Mouse (Mus musculus) hindbrain, postnatal 0 days (tissue): ENCODE results near the gene 4921517D22Rik. TPM values are rescaled to one million over a fixed set of nuclear protein-coding genes. Genes with fewer than 3 reads are reported as not detected.

Source experiments
- ATAC-seq: fragments of 200-750 bp; cut with Nextera tagmentation; 2 replicates; pipeline ENCODE4 v1.8.0; 2017; ENCODE audit warnings: mild to moderate bottlenecking, moderate TSS enrichment, moderate library complexity
- DNase-seq: peaks from one replicate; pipeline ENCODE4 v3.0.0-alpha.2; 2015; ENCODE audit warnings: low spot score
- H3K27ac ChIP-seq: fragments of 300-500 bp; sonication (generic); 2 replicates; pipeline ENCODE4 v1.5.1; 2014; ENCODE audit warnings: mild to moderate bottlenecking
- H3K27me3 ChIP-seq: fragments of 300-500 bp; sonication (generic); 2 replicates; pipeline ENCODE4 v1.6.1; 2014; ENCODE audit warnings: low read length, mixed read lengths; ENCODE audit not compliant: insufficient read depth
- H3K36me3 ChIP-seq: fragments of 300-500 bp; sonication (generic); 2 replicates; pipeline ENCODE4 v1.6.1; 2014; ENCODE audit warnings: low read length, mixed read lengths; ENCODE audit not compliant: insufficient read depth
- H3K4me1 ChIP-seq: fragments of 300-500 bp; sonication (generic); 2 replicates; pipeline ENCODE4 v1.6.1; 2014; ENCODE audit warnings: antibody characterized with exemption, low read length, mixed read lengths; ENCODE audit not compliant: insufficient read depth
- H3K4me2 ChIP-seq: fragments of 300-500 bp; sonication (generic); 2 replicates; pipeline ENCODE4 v1.6.1; 2014; ENCODE audit warnings: low read depth, mild to moderate bottlenecking, low read length, moderate library complexity, mixed read lengths
- H3K4me3 ChIP-seq: fragments of 300-500 bp; sonication (generic); 2 replicates; pipeline ENCODE4 v1.5.1; 2014; ENCODE audit warnings: low read length
- H3K9ac ChIP-seq: fragments of 300-500 bp; sonication (generic); replicated peaks from 2 replicates; pipeline ENCODE4 v1.6.1; 2014; ENCODE audit warnings: mild to moderate bottlenecking, low read length, moderate library complexity, mixed read lengths
- H3K9me3 ChIP-seq: fragments of 300-500 bp; sonication (generic); 2 replicates; pipeline ENCODE4 v1.6.1; 2016; ENCODE audit warnings: low read length, mixed read lengths
- CTCF ChIP-seq: IDR thresholded peaks from 2 replicates; pipeline ENCODE4 v1.5.1; 2016; ENCODE audit warnings: antibody characterized with exemption, control low read depth, low read depth
- WGBS: fragments of 180-500 bp; shearing (Covaris S2); extraction: QIAGEN DNeasy Blood & Tissue Kit; methylation state at CpG from one replicate; pipeline ENCODE4 v1.1.7; 2014; 5-methylcytosine and 5-hydroxymethylcytosine counted together
- polyA plus RNA-seq: library from polyadenylated mRNA; unstranded; fragments of >200 nt; fragmentation: Nextera tagmentation; extraction: Ambion mirVana; gene quantifications from 2 replicates; pipeline ENCODE4 v1.2.1, GENCODE M21; 2015
- total RNA-seq: library from RNA; depleted of rRNA; stranded (reverse); fragments of >200 nt; gene quantifications from 2 replicates; pipeline ENCODE4 v1.2.3, GENCODE M21; 2014

4921517D22Rik gene
- total and polyA plus RNA-seq, 2 experiments from 2014 or later = not detected

DNA sequence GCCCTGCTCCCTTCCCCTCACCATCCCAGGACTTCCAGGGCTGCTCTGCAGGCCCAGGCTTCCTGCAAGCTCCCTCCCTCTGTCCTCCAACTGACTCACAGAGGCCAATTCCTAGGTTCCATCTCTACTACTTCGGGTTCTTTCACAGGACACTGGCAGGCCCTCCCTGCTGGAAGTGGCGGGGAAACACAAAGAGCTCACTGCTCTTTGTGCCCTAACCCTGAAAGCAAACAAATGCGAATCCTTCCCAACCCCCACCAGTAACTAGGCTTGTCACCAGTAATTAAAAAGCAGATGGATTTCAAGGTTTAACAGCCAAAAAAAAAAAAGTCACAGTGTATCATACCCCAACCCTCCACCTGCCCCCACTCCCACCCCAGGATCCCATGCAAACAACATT is 19.7 kb downstream of the 4921517D22Rik start:
- DNase-seq = no peak
- Histone ChIP-seq H3K27ac (no peak overlapping the region), H3K4me3 (peak overlapping the region; percentile 80), H3K4me2 (peak overlapping the region; percentile 80), H3K4me1 (0 out of 2 replicates have a peak, but pooled peaks cover 3% of the 10 kb centered on the region), H3K27me3 (no peaks in the 10 kb centered on the region), H3K36me3 (no peaks in the 10 kb centered on the region), H3K9ac (no peak overlapping the region; the same call in 1 of the 2 replicates), H3K9me3 (no peaks in the 10 kb centered on the region)
- ATAC-seq = no peak
- no peak for TF ChIP-seq CTCF
- WGBS = 4% methylated on average over 3 of the region's 3 CpGs

DNA sequence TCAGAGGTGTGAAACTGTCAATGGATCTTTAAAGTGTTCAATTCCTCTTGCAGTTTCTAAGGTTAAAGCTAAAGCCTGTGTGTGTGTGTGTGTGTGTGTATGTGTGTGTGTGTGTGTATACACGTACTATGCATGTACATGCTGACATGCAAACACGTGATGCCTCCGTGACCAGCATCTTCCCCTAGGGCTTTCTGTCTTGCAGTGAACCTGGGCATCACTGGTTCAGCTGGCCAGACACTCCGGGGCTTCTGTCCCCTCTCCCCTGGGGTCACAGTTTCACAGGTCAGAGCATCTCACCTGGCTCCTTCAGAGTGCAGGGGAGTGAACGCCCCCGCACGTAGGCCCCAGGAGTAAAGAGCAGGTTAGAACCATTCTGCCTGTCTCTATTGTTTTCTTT is 20.3 kb downstream of the 4921517D22Rik start:
- Histone ChIP-seq H3K9me3 (no peaks in the 10 kb centered on the region), H3K27me3 (no peaks in the 10 kb centered on the region), H3K36me3 (no peaks in the 10 kb centered on the region), H3K4me3 (no peak overlapping the region), H3K4me2 (peak overlapping the region; percentile 80; the same call in 1 of the 2 replicates), H3K27ac (no peak overlapping the region), H3K4me1 (0 out of 2 replicates have a peak, but pooled peaks cover 3% of the 10 kb centered on the region), H3K9ac (no peak overlapping the region)
- no peak for TF ChIP-seq CTCF
- 23% methylated on average over 7 of the region's 7 CpGs for WGBS
- no peak for DNase-seq
- ATAC-seq = no peak

DNA sequence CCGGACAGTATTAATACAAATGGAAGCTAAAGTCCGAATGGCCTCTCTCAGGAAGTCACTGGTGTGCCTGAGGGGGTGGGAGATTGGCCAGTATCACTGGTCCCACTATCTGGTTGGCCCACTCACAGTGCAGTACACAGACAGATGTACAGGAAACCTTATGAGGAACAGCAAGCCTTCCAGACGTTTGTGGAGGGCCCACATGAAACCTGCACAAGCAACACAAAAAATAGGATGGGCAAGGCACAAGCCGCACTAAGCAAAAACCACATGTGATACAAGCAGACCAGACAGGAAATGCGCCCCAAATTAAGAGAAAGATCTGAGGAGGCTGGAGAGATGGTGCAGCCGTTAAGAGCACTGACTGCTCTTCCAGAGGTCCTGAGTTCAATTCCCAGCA is 21.7 kb downstream of the 4921517D22Rik start:
- no peak overlapping the region for H3K4me3 ChIP-seq
- 0 out of 2 replicates have a peak, but pooled peaks cover 3% of the 10 kb centered on the region for H3K4me1 ChIP-seq
- no peak for DNase-seq
- H3K27ac ChIP-seq = no peak overlapping the region
- H3K9ac ChIP-seq = no peak overlapping the region
- 66% methylated on average over 6 of the region's 6 CpGs for WGBS
- ATAC-seq = no peak
- H3K36me3 ChIP-seq = no peaks in the 10 kb centered on the region
- no peak for TF ChIP-seq CTCF
- H3K9me3 ChIP-seq = no peaks in the 10 kb centered on the region
- H3K27me3 ChIP-seq = no peaks in the 10 kb centered on the region
- no peak overlapping the region for H3K4me2 ChIP-seq

DNA sequence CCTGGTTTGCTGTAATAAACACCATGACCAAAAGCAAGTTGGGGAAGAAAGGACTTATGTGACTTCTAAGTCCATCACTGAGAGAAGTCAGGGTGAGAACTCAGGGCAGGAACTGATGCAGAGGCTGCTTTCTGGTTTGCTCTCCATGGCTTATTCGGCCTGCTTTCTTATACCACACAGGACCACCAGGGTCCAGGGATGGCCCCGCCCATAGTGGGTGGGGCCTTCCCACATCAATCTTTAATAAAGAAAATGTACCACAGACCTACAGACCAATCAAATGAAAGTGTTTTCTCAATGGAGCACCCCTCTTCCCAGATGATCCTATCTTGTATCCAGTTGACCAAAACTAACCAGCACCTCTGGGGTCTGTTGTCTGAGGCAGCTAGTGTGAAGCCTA is 22.4 kb downstream of the 4921517D22Rik start:
- Histone ChIP-seq H3K9ac (no peak overlapping the region), H3K27me3 (no peaks in the 10 kb centered on the region), H3K4me3 (no peak overlapping the region), H3K4me1 (0 out of 2 replicates have a peak, but pooled peaks cover 3% of the 10 kb centered on the region), H3K9me3 (no peaks in the 10 kb centered on the region), H3K27ac (no peak overlapping the region), H3K4me2 (no peak overlapping the region), H3K36me3 (no peaks in the 10 kb centered on the region)
- no peak for ATAC-seq
- no peak for DNase-seq
- TF ChIP-seq CTCF = no peak
- WGBS = 61% methylated on average over 2 of the region's 2 CpGs

DNA sequence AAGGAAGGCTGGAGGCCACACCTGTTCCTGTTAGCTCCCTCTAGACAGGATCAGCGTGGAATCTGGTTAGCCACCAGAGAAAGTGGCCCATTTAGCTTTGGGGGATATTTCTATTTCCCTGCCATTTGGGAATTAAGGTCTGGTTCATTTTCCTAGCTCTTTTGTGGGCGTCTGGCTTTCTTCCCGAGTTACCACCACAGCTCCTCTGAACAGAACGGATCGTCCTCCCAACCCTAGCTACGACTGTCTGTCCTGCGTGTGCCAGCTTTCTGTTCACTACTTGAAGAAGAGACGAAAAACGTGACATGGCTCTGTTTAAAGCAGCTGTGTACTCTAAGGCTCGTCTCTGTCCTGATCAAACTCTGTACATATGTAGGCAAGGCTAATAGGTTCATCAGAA is 24.0 kb downstream of the 4921517D22Rik start:
- TF ChIP-seq CTCF = no peak
- no peaks in the 10 kb centered on the region for H3K36me3 ChIP-seq
- no peak overlapping the region for H3K4me3 ChIP-seq
- DNase-seq (no peak), ATAC-seq (no peak)
- no peak overlapping the region for H3K27ac ChIP-seq
- H3K9ac ChIP-seq = no peak overlapping the region
- no peaks in the 10 kb centered on the region for H3K27me3 ChIP-seq
- no peak overlapping the region for H3K4me2 ChIP-seq
- H3K4me1 ChIP-seq = 0 out of 2 replicates have a peak, but pooled peaks cover 3% of the 10 kb centered on the region
- no peaks in the 10 kb centered on the region for H3K9me3 ChIP-seq
- WGBS = 77% methylated on average over 10 of the region's 10 CpGs

DNA sequence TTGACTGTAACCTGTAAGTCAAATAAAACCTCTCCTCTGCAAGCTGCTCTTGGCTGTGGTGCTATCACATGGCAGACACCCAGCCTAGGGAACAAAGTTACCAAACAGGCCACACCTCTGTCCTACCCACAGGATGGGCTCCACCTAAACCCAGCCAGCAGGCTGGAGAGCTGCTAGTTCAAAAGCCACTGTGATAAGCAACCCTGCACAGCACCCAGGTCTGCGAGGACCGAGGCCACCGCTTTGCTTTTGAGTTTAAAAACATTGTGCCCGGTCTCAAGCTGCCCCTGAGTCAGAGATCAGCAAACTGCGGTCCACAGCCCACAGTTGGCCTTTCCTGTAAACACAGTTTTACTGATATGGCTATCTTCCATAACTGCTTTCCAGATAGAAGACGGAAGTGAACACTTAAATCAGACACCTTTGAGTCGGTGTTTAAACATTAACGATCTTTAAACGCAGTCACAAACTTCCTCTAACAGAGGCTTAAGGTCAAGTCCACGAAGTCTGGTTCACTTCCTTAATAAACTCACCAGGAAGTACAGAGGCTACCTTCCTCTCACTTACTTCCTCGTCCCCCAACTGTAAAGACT is 25.3 kb downstream of the 4921517D22Rik start:
- Histone ChIP-seq H3K36me3 (no peaks in the 10 kb centered on the region; the same call in 1 of the 2 replicates), H3K27me3 (no peaks in the 10 kb centered on the region), H3K4me3 (no peak overlapping the region), H3K4me1 (0 out of 2 replicates have a peak, but pooled peaks cover under 1% of the 10 kb centered on the region), H3K9me3 (no peaks in the 10 kb centered on the region), H3K9ac (no peak overlapping the region), H3K4me2 (no peak overlapping the region), H3K27ac (no peak overlapping the region)
- TF ChIP-seq CTCF = no peak
- DNase-seq (no peak), ATAC-seq (no peak)
- 84% methylated on average over 11 of the region's 11 CpGs for WGBS

DNA sequence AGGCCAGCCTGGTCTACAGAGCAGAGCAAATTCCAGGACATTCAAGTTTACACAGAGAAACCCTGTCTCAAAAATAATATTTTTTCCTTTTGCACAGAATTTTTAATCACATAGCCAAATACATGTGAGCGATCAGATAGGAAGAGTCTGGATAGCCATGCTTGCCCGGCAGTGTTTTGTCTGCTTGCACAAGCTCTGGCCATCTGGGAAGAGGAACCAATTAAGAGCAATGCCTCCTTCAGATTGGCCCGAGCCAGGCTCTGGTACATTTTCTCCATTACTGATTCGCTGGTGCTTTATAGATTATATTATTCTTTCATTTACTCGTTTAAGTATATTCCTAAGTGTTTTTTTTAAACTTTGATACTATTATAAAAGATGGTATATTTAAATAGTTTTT is 26.1 kb downstream of the 4921517D22Rik start:
- Histone ChIP-seq H3K9me3 (no peaks in the 10 kb centered on the region), H3K36me3 (no peaks in the 10 kb centered on the region; the same call in none of the 2 replicates), H3K27ac (no peak overlapping the region), H3K4me1 (no peaks in the 10 kb centered on the region), H3K4me3 (no peak overlapping the region), H3K9ac (no peak overlapping the region), H3K4me2 (no peak overlapping the region), H3K27me3 (no peaks in the 10 kb centered on the region)
- WGBS = 79% methylated on average over 5 of the region's 5 CpGs
- TF ChIP-seq CTCF = no peak
- DNase-seq (no peak), ATAC-seq (no peak)
